Mouse (Mus musculus) gastrocnemius, postnatal 36 days (tissue): ENCODE measurements at regions not wholly inside any gene's neighbourhood (a gene's known extent, or its start where the extent isn't known, plus 50 kb on each side); places are given as distances from the start of the nearest gene placed in this dataset.
"Not testable (repeated sequence)": the region's sequence is repeated elsewhere in the genome, so short reads cannot be mapped to it uniquely, and the experiment has no call there.

ENCODE experiments used
- DNase-seq, 2 experiments: peaks; one replicate each; pipeline ENCODE4 v3.0.0; 2022
- intact Hi-C: fragments of 180-260 bp; cut with DNase I; formaldehyde crosslinking; loops from one replicate; pipeline ENCODE4 v1.15.1; 2025

- no peak for DNase-seq
- intact Hi-C loops, result no loop called here
These were observed 123.1 kb upstream of the Klf3 start for GRCm38 (mm10) chr5:64679996-64680625.

DNA sequence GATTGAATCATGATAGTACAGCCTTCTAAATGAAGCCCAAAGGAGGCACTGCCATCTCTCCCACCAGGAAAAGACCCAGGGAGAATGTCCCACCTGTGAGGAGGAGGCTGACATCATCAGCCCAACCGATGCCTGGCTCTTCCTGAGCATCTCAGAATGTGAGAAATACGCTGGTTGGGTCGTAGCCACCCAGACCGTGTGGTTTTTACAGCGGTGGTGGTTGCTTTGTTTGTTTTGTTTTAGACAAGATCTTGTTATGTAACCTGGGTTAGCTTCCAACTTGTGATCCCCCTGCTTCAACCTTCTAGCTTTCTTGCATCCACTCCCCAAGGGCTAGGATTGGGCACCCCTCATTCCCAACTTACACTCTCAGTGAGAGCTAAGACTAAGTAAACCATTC, 122.0 kb upstream of the Klf3 start:
- intact Hi-C loops, result no loop called here
- no peak for DNase-seq

DNA sequence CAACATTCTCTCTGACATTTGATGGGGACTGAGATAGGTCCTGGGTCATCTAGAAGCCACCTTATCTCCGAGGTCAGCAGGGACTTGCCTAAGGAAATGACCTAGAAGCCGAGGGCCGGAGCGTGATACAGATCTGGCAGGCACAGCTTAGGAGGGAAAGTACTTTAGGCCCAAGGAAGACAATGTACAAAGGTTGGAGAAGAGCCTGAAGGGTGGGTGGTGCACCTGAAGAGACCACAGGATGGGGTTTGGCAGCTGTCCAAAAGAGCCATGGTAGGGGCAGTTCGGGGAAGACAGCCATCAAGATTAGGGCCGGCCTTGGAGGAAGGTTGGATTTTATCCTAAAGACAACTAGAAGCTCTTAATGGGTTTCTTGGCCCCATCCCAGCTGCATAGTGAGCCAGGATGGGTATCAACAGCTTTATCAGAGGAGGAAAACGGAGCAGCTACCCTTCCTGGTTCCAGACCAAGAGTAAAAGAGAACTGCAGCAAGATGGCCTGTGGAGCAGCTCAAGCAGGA, 120.8 kb upstream of the Klf3 start:
- DNase-seq, result no peak
- intact Hi-C loops, result no loop called here

- no peak for DNase-seq
- intact Hi-C loops, result no loop called here
These were observed 119.8 kb upstream of the Klf3 start for GRCm38 (mm10) chr5:64683419-64683818.

GRCm38 (mm10) chr5:64684275-64684674, 118.9 kb upstream of the Klf3 start:
- intact Hi-C loops, result no loop called here
- no peak for DNase-seq

- no peak for DNase-seq
- intact Hi-C loops, result loop anchor here (10.0 kb wide), 1 partner anchor 305 kb away; no protein-coding TSS in a partner anchor
These were observed 113.0 kb upstream of the Klf3 start for GRCm38 (mm10) chr5:64690148-64690547.

DNA sequence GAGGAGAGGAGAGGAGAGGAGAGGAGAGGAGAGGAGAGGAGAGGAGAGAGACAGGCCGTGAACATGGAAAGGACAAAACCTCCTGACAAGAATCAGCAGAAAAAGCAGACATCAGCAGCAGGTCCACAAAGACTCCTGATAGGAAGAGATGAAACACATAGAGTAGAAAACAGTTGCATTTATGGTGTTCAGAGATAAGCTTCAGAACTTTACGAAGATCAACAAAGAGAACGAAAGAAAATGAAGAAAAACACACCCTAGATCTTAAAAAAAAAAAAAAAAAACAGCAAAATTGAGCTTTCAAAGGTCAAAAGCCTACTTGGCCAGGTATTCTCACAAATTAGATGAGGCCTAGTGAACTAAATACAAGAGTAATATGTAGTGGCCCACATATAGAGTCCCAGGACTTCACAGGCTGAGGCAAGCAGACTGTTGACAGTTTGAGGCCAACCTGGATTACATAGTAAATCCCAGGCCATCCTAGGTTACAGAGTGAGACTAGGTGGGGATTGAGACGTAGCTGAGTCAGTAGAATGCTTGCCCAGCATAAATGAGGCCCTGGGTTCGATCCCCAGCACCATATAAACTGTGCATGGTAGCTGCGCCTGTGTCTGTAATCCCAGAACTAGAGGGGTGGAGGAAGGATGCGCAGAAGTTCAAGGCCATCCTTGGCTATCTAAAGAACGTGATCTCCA, 111.6 kb upstream of the Klf3 start:
- intact Hi-C loops, result loop anchor here (10.0 kb wide), 1 partner anchor 307 kb away; no protein-coding TSS in a partner anchor
- DNase-seq, result no peak

GRCm38 (mm10) chr5:64692335-64692734, 110.9 kb upstream of the Klf3 start:
- no peak for DNase-seq
- intact Hi-C loops, result loop anchor here (10.0 kb wide), 1 partner anchor 308 kb away; no protein-coding TSS in a partner anchor

- intact Hi-C loops, result loop anchor here (10.0 kb wide), 1 partner anchor 309 kb away; no protein-coding TSS in a partner anchor
- no peak for DNase-seq
These were observed 109.6 kb upstream of the Klf3 start for GRCm38 (mm10) chr5:64693616-64694015.

- DNase-seq, result no peak
- intact Hi-C loops, result loop anchor here (10.0 kb wide), 1 partner anchor 310 kb away; no protein-coding TSS in a partner anchor
These were observed 108.6 kb upstream of the Klf3 start for GRCm38 (mm10) chr5:64694606-64695005.

DNA sequence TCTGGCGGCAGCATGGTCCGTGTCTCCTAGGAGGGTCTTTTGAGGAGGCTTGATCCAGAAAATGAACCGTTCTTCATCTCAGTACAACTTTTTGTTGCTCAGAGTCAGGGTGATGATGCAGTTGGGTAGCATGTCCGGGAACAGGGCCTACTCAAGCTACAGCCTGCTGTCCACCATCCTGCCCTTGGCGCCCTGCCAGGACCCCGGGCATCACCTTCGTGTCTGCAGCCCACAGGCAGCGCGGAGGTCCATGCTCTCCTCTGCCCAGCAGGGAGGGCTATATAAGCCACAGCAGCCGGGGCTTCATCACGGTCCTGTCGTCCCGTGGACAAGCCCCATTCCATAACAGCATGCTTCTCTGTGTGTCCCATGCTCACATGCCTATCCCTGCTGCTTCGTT, 107.1 kb upstream of the Klf3 start:
- intact Hi-C loops, result loop anchor here (10.0 kb wide), 1 partner anchor 311 kb away; no protein-coding TSS in a partner anchor
- no peak for DNase-seq

GRCm38 (mm10) chr5:64697466-64697865, 105.7 kb upstream of the Klf3 start:
- intact Hi-C loops, result loop anchor here (10.0 kb wide), 1 partner anchor 313 kb away; no protein-coding TSS in a partner anchor

GRCm38 (mm10) chr5:64698458-64699116, 104.6 kb upstream of the Klf3 start:
- DNase-seq, result no peak
- intact Hi-C loops, result loop anchor here (10.0 kb wide), 1 partner anchor 314 kb away; no protein-coding TSS in a partner anchor

More at GRCm38 (mm10) chr5:64697466-64697865, 105.7 kb upstream of the Klf3 start:
- no peak for DNase-seq

DNA sequence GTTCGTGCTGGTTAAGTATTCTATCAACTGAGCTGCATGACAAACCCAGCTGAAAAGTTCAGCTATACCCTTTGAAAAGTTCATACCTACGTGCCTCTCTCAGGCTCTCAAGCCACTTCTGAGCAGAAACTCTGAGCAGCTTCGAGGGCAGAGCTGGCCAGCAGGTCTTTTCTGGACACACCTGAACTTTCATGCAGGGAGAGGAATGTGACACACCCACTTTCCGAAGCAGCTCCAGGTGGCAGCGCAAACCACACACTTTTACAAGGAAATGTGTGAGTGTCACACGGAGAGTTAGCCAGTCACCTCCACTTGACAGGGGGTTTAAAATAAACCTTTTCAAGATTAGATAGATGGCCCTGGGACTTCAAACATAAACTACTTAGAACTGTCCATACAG, 103.2 kb upstream of the Klf3 start:
- intact Hi-C loops, result no loop called here

GRCm38 (mm10) chr5:64701219-64701779, 101.9 kb upstream of the Klf3 start:
- intact Hi-C loops, result no loop called here

More for the DNA sequence above, 103.2 kb upstream of the Klf3 start:
- DNase-seq, result no peak

DNA sequence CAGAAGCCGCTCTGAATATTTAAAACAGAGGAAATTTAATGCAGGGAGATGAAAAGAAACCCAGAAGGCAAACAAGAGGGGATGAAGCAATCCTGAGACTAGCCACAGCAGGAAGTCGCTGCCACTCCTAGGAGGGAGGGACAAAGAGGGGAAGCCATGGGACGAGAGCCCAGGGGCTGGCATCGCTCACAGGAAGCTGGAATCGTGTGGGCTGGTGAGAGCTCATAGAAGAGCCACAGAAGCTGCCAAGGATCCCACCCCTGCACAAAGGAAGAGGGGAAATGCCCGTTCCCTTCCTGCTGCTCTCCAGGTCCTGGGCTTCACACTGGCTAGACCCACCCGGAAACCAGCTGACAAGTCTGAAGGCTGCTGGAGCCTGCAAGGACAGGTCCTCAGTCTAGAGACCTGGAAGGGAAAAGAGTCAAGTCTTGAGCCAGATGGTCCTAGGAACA, 101.4 kb upstream of the Klf3 start:
- intact Hi-C loops, result no loop called here
- DNase-seq, result peak; percentile 58 to 65

More at GRCm38 (mm10) chr5:64701219-64701779, 101.9 kb upstream of the Klf3 start:
- DNase-seq, result no peak

GRCm38 (mm10) chr5:64702404-64702803, 100.8 kb upstream of the Klf3 start:
- intact Hi-C loops, result not testable (repeated sequence)

DNA sequence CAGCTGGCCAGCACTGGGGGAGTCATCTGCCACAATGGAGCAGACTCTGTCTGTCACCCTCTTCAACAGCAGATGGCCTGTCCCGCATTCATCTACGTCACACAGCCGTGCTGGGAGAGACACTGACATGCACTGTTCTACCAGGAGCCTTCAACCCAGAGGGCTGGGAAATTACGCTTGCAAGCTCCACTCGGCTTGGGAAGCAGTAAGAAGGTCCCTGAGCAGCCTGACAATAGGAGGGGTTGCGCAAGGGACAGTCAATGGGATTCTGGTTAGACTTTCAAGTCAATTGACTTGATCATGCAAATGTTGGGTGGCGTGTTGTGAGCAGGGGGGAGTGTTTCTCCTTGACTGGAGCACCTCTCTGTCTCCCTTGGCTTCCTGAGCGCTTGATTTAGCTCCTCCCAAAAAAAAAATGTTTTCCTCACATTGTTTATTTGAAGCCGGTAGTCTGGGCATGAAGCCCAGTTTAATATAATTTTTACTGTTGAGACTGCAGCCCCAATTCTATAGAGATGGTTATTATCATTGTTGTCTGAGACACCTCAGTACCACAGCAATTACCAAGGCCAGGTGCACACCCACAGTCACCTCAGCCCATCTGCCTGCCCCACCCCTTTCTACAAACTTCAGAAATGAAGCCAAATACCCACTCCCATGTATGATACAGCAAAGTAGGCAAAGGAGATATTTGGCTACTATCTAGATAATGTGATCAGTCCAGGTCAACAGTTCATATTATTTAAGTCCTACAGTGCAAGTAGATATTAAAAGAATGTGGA, 99.9 kb upstream of the Klf3 start:
- intact Hi-C loops, result no loop called here

More at GRCm38 (mm10) chr5:64702404-64702803, 100.8 kb upstream of the Klf3 start:
- DNase-seq, result not testable (repeated sequence)

GRCm38 (mm10) chr5:64704144-64704543, 99.0 kb upstream of the Klf3 start:
- peak; percentile 48 to 49 for DNase-seq
- intact Hi-C loops, result no loop called here

More for the DNA sequence above, 99.9 kb upstream of the Klf3 start:
- peak; percentile 22 to 34 for DNase-seq
